Mouse (Mus musculus) mouse embryonic stem cell (cell line): ENCODE results near the gene 9230113P08Rik.
"Not testable (repeated sequence)": the region's sequence is repeated elsewhere in the genome, so short reads cannot be mapped to it uniquely, and the experiment has no call there.

Source experiments
- in situ Hi-C, 2 experiments: fragments of 300-500 bp; cut with MboI; formaldehyde crosslinking; loops; 1 replicate in 1 of 2; 3 replicates in 1 of 2; pipeline ENCODE4 v1.14.3; 2019 to 2020; ENCODE audit warnings: low sequenced_read_pairs in 2 of 2, low pct_unique_long_range_greater_than_20kb in 1 of 2, mixed read lengths in 1 of 2; ENCODE audit not compliant: unreplicated experiment in 1 of 2

Gene 9230113P08Rik

GRCm38 (mm10) chr9:35908123-35908522, at the start of gene 9230113P08Rik:
Gene 9230113P08Rik, plus strand, starts transcription at chr9:35908423.
- in situ Hi-C loops, result not testable (repeated sequence)

GRCm38 (mm10) chr9:35893112-35893511, 15.1 kb upstream of the 9230113P08Rik start:
- in situ Hi-C loops, result not testable (repeated sequence)

GRCm38 (mm10) chr9:35904494-35904893, 3.7 kb upstream of the 9230113P08Rik start:
- in situ Hi-C loops, result no loop called here

- in situ Hi-C loops, result no loop called here
Measured at GRCm38 (mm10) chr9:35930817-35931216, 22.6 kb downstream of the 9230113P08Rik start.
